Mouse (Mus musculus): ENCODE data around the gene Ccdc97.

Gene Ccdc97

GRCm38 (mm10) chr7:25718788-25719417 lies at the start of gene Ccdc97:
Gene Ccdc97, minus strand, starts transcription at chr7:25719088.
- peak; percentile 90 for DNase-seq (ENCODE audit: low spot score)

- DNase-seq (ENCODE audit: low spot score), result no peak
Measured at GRCm38 (mm10) chr7:25768229-25768628, 49.3 kb upstream of the Ccdc97 start.

- DNase-seq (ENCODE audit: low spot score), result no peak
Measured at GRCm38 (mm10) chr7:25766108-25766507, 47.2 kb upstream of the Ccdc97 start.

- DNase-seq (ENCODE audit: low spot score), result no peak
Measured at GRCm38 (mm10) chr7:25764221-25764620, 45.3 kb upstream of the Ccdc97 start.

- peak; percentile 76 for DNase-seq (ENCODE audit: low spot score)
Measured at GRCm38 (mm10) chr7:25763678-25764077, 44.8 kb upstream of the Ccdc97 start.

- DNase-seq (ENCODE audit: low spot score), result no peak
Measured at GRCm38 (mm10) chr7:25761354-25761753, 42.5 kb upstream of the Ccdc97 start.

GRCm38 (mm10) chr7:25756011-25756410 lies 37.1 kb upstream of the Ccdc97 start:
- peak; percentile 97 for DNase-seq (ENCODE audit: low spot score)

GRCm38 (mm10) chr7:25755468-25755833 lies 36.6 kb upstream of the Ccdc97 start:
- peak; percentile 70 for DNase-seq (ENCODE audit: low spot score)

- DNase-seq (ENCODE audit: low spot score), result peak; percentile 99
Measured at GRCm38 (mm10) chr7:25754738-25755467, 36.0 kb upstream of the Ccdc97 start, which contains the start of gene Hnrnpul1. Gene Hnrnpul1, minus strand, starts transcription at chr7:25754757.

- no peak for DNase-seq (ENCODE audit: low spot score)
Measured at GRCm38 (mm10) chr7:25754439-25754737, 35.5 kb upstream of the Ccdc97 start.

GRCm38 (mm10) chr7:25753643-25754438 lies 35.0 kb upstream of the Ccdc97 start:
- peak; percentile 80 for DNase-seq (ENCODE audit: low spot score)

- no peak for DNase-seq (ENCODE audit: low spot score)
Measured at GRCm38 (mm10) chr7:25753076-25753475, 34.2 kb upstream of the Ccdc97 start.

- DNase-seq (ENCODE audit: low spot score), result no peak
Measured at GRCm38 (mm10) chr7:25746844-25747243, 28.0 kb upstream of the Ccdc97 start.

GRCm38 (mm10) chr7:25738277-25738676 lies 19.4 kb upstream of the Ccdc97 start:
- no peak for DNase-seq (ENCODE audit: low spot score)

- DNase-seq (ENCODE audit: low spot score), result no peak
Measured at GRCm38 (mm10) chr7:25736920-25737319, 18.0 kb upstream of the Ccdc97 start.

- no peak for DNase-seq (ENCODE audit: low spot score)
Measured at GRCm38 (mm10) chr7:25734991-25735390, 16.1 kb upstream of the Ccdc97 start.

- DNase-seq (ENCODE audit: low spot score), result no peak
Measured at GRCm38 (mm10) chr7:25731294-25732055, 12.6 kb upstream of the Ccdc97 start.

- no peak for DNase-seq (ENCODE audit: low spot score)
Measured at GRCm38 (mm10) chr7:25729862-25730261, 11.0 kb upstream of the Ccdc97 start.

GRCm38 (mm10) chr7:25729396-25729795 lies 10.5 kb upstream of the Ccdc97 start:
- DNase-seq (ENCODE audit: low spot score), result no peak

- DNase-seq (ENCODE audit: low spot score), result no peak
Measured at GRCm38 (mm10) chr7:25727800-25728199, 8.9 kb upstream of the Ccdc97 start.

GRCm38 (mm10) chr7:25725886-25726285 lies 7.0 kb upstream of the Ccdc97 start:
- DNase-seq (ENCODE audit: low spot score), result no peak

- peak; percentile 42 for DNase-seq (ENCODE audit: low spot score)
Measured at GRCm38 (mm10) chr7:25721776-25722175, 2.9 kb upstream of the Ccdc97 start.

Data from testis, postnatal 10 days (tissue).